Mouse (Mus musculus): Measurements from ENCODE around the gene Olfr1143.

The Olfr1143 gene

DNA sequence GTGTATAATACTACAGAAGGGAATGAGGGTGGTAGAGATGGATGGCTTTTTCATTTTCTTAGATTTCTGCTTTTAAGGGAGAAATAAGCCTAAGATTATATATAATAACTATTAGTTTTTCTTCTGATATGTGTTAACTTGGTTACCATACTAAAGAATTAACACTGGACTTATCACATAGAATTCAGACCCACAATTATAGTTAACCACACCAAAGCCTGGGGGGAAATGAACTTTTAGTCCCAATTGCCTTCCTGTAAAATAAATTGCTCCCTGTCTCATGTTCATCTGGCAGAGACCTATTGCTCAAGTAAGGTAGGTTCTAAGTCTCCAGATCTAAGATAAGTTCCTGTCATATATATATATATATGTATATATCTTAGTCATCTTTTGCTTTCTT, at the start of gene Olfr1143:
Gene Olfr1143, plus strand, starts transcription at position 301 of the 400 bp plus-strand sequence.
- no peak for DNase-seq (ENCODE audit: low spot score in 2 of 2)

DNA sequence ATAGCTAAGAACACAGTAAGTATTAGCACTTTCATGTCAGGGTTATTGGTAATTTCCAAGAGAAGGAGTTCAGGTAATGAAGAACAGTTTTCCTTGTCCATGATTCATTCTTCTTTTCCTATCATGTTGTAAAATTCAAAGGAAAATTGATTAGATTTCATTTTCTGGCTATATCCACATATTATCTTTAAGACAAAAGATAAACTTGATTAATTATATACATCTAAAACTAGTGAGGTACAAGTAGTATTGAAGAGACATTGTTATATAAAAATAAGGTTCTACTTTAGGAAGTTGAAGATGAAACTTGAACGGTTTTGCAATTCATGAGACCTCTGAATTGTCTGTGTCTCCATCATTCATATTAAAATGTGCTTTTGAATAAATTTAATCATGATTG, 46.5 kb upstream of the Olfr1143 start, which contains the start of gene Olfr1141:
Gene Olfr1141, minus strand, starts transcription at position 101 of the 400 bp plus-strand sequence.
- DNase-seq (ENCODE audit: low spot score in 2 of 2) = no peak

DNA sequence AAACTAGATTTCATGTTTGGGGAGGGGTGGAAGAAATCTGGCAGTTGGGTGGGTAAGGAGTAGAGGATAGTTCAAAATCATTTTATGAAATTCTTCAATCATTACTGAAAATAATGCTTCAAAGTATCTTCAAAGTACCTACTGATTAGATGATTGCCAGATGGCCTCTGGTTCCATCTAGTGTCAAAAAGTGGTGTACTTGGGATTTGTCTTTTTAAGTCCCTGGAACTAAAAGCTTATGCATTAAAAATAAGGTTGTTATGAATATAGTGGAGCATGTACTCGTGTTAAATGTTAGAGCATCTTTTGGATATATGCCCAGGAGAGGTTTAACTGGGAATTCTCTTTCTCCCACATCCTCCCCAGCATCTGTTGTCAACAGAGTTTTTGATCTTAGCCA, 24.2 kb upstream of the Olfr1143 start:
- no peak for DNase-seq (ENCODE audit: low spot score in 2 of 2)

DNA sequence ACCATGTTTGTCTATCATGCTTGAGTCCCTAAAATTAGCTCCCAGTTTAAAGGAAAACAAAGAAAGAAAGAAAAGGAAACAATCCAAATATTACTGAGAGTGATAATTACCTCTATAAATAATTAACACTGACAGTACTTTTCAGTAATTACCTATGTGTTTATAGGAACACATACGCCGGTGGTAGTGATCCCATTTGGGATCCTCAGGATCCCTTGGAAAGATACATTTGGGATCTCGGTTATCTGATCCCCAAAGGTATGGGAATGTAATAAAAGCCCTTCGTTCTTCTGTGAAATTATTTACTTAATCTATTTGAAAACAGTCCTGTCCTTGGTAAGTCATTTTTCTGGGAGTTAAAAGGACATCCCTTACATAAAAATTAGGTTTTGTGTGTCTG, 21.2 kb upstream of the Olfr1143 start, which contains the start of gene Olfr152:
Gene Olfr152, plus strand, starts transcription at position 301 of the 400 bp plus-strand sequence.
- no peak for DNase-seq (ENCODE audit: low spot score in 2 of 2)

DNA sequence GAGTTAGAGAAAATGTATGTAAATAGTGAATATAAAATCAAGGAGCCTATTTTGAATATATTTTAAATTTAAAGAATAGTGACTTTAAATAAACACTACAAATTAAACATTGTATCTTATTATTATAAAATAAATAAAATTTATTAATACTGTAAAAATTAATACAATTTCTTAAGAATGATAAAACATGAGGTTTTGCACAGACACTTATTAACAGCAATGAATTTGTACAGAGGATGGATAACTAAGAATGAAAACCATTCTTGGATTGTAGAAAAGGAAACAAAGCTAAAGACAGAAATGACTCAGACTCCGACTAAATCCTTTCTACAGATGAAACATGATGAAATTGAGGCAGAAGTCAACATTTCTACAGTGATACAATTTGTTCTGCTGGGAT, 9.1 kb downstream of the Olfr1143 start, which contains the start of gene Olfr1145:
Gene Olfr1145, plus strand, starts transcription at position 301 of the 400 bp plus-strand sequence.
- DNase-seq (ENCODE audit: low spot score in 2 of 2) = no peak

DNA sequence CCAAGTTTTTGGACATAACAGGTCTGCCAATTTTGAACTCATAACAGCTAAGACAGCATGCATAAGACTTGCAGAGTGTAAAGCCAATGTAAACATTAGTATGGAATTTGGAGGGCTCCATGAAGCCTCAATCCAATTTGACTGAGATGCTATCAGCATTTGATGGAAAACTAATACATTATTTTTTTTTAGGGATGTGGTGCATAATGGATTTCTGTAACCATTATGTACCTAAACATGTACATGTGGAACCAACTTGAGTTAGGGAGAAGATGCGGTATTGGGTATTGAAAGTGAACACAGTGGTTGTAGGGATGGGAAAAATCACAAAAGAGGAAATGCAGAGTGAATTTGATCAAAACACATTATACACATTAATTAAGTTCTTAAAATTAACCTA, 29.8 kb downstream of the Olfr1143 start, which contains the start of gene Olfr1148:
Gene Olfr1148, plus strand, starts transcription at position 301 of the 400 bp plus-strand sequence.
- DNase-seq (ENCODE audit: low spot score in 2 of 2) = no peak

DNA sequence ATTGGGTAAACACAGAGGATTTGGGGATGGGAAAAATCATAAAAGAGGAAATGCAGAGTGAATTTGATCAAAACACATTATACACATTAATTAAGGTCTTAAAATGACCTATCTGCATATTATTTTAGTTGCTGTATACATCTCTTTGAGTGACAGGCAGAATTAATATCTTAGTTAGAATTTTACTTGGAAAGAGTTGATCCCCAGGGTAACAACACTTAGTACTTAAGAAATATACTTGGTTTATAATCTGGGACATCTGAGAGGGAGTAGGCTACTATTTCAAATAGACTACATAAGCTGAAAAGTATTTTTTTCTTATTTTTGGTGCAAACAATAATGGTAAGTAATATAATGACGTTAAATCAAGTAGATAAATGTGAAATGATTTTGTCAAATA, 43.3 kb downstream of the Olfr1143 start, which contains the start of gene Olfr1150-ps1:
Gene Olfr1150-ps1, plus strand, starts transcription at position 301 of the 400 bp plus-strand sequence.
- DNase-seq (ENCODE audit: low spot score in 2 of 2) = no peak
